ENCODE assay signal across 19 mouse cellular contexts in genomic region chr2:52315737-52316136, GRCm38 (mm10).
DNase-seq lines count a peak whose midpoint lies in the region; ATAC-seq and TF ChIP-seq lines count a peak whose summit lies in the region.
"Had no signal": no experiment of that assay in that cellular context is flagged by ENCODE, and none has a peak within 500 bp of the region (broad histone marks: within the 10 kb centered on the region; RNA-seq: fewer than 3 reads in every experiment).

No protein-coding gene starts in this region.

- no peak overlapping the region for H3K4me3 ChIP-seq in liver, embryonic 12.5 days
- no peak overlapping the region for H3K4me3 ChIP-seq in liver, embryonic 11.5 days (ENCODE audit: low read depth, low read length)
- no peak overlapping the region for H3K4me3 ChIP-seq in CH12.LX (replicated peaks in 1 of 3; ENCODE audit: low read depth in 2 of 3, low read length in 2 of 3, poor library complexity in 1 of 3)
- H3K4me3 ChIP-seq in hindbrain, embryonic 12.5 days = no peak overlapping the region
- H3K4me3 ChIP-seq: heart, embryonic 12.5 days; intestine, embryonic 15.5 days; layer of hippocampus, adult 2 months; limb, embryonic 13.5 days; myocyte had no signal

- TF ChIP-seq CTCF in CH12.LX (conservative IDR thresholded peaks at IDR 0.05 in 1 of 2, IDR thresholded peaks at IDR 0.05 in 1 of 2; ENCODE audit: low read depth in 2 of 2, low read length in 2 of 2) = no peak

- H3K9me3 ChIP-seq in liver, embryonic 12.5 days (replicated peaks) = no peaks in the 10 kb centered on the region
- no peaks in the 10 kb centered on the region for H3K9me3 ChIP-seq in liver, embryonic 11.5 days (ENCODE audit: control insufficient read depth, low read length)
- H3K9me3 ChIP-seq in CH12.LX (replicated peaks; ENCODE audit: low read length) = no peaks in the 10 kb centered on the region
- H3K9me3 ChIP-seq in hindbrain, embryonic 12.5 days (replicated peaks) = no peaks in the 10 kb centered on the region
- H3K9me3 ChIP-seq: heart, embryonic 12.5 days; intestine, embryonic 15.5 days; limb, embryonic 13.5 days had no signal

- ATAC-seq in liver, embryonic 12.5 days = 0 out of 2 replicates have a peak, but pooled peaks have one; percentile 35
- no peak for ATAC-seq in liver, embryonic 11.5 days (replicated peaks; ENCODE audit: low FRiP score)
- peak; percentile 64 for ATAC-seq in granulocyte monocyte progenitor cell, adult 5-6 weeks (replicated peaks; ENCODE audit: poor library complexity, severe bottlenecking)
- ATAC-seq in hindbrain, embryonic 12.5 days (ENCODE audit: low FRiP score) = no peak
- ATAC-seq: intestine, embryonic 15.5 days; liver, postnatal 0 days; Patski had no signal

- TF ChIP-seq RAD21 in CH12.LX (IDR thresholded peaks at IDR 0.05; ENCODE audit: low read depth, low read length) = no peak

- no peak for DNase-seq in liver, embryonic 11.5 days (ENCODE audit: low spot score)
- peak; percentile 55 for DNase-seq in CH12.LX (ENCODE audit: extremely low read depth)
- peak; percentile 59 for DNase-seq in naive thymus-derived CD4-positive, alpha-beta T cell, adult 2 months (ENCODE audit: low read depth)
- no peak for DNase-seq in natural killer cell, adult 2 months (ENCODE audit: low spot score in 2 of 2)
- DNase-seq: cerebellum, adult 11-12 months; cerebellum, postnatal 36 days; gastrocnemius, postnatal 36 days; heart, postnatal 4 days; liver, postnatal 0 days had no signal

- 9% methylated on average over 3 of the region's 3 CpGs for WGBS in liver, embryonic 12.5 days (ENCODE audit: insufficient replicate concordance)
- WGBS in liver, embryonic 11.5 days = 23% methylated on average over 3 of the region's 3 CpGs
- 84% methylated on average over 3 of the region's 3 CpGs for WGBS in hindbrain, embryonic 12.5 days

- H3K4me1 ChIP-seq in liver, embryonic 12.5 days = peaks cover 13% of the 10 kb centered on the region
- H3K4me1 ChIP-seq in liver, embryonic 11.5 days (replicated peaks; ENCODE audit: control insufficient read depth, insufficient read depth, low read length) = no peaks in the 10 kb centered on the region
- H3K4me1 ChIP-seq in CH12.LX (ENCODE audit: control insufficient read depth in 1 of 2, insufficient read depth in 2 of 2) = peaks cover 16 to 62% of the 10 kb centered on the region in 2 experiments
- H3K4me1 ChIP-seq in hindbrain, embryonic 12.5 days = no peaks in the 10 kb centered on the region
- H3K4me1 ChIP-seq: intestine, embryonic 15.5 days; limb, embryonic 13.5 days had no signal

- TF ChIP-seq EP300 in CH12.LX (IDR thresholded peaks at IDR 0.05; ENCODE audit: low read length) = no peak

- TF ChIP-seq POLR2A in CH12.LX (IDR thresholded peaks at IDR 0.05; ENCODE audit: low read depth, low read length) = no peak

- H3K27ac ChIP-seq in liver, embryonic 12.5 days = no peak overlapping the region
- no peak overlapping the region for H3K27ac ChIP-seq in liver, embryonic 11.5 days (ENCODE audit: low read depth, low read length)
- H3K27ac ChIP-seq in CH12.LX (ENCODE audit: insufficient read depth, low read depth) = peak overlapping the region; percentile 47
- no peak overlapping the region for H3K27ac ChIP-seq in hindbrain, embryonic 12.5 days
- H3K27ac ChIP-seq: intestine, embryonic 15.5 days; layer of hippocampus, adult 2 months; limb, embryonic 13.5 days; macrophage had no signal

- dilution Hi-C loops in CH12.LX (cut with MboI; ENCODE audit: extremely low pct_ligation_motif_present, extremely low pct_unique_long_range_greater_than_20kb, low sequenced_read_pairs) = no loop called here

- no peak overlapping the region for H3K9ac ChIP-seq in liver, embryonic 12.5 days
- H3K9ac ChIP-seq in liver, embryonic 11.5 days (ENCODE audit: low read depth, low read length) = no peak overlapping the region
- peak overlapping the region; percentile 57 for H3K9ac ChIP-seq in CH12.LX (ENCODE audit: insufficient read depth, low read depth)
- H3K9ac ChIP-seq in hindbrain, embryonic 12.5 days = no peak overlapping the region
- H3K9ac ChIP-seq: heart, embryonic 12.5 days; intestine, embryonic 15.5 days; limb, embryonic 13.5 days; liver, postnatal 0 days had no signal

- in situ Hi-C loops in CH12.LX (cut with MboI; ENCODE audit: low pct_ligation_motif_present, low pct_unique_long_range_greater_than_20kb, low sequenced_read_pairs) = loop anchor here (10.0 kb wide), 1 partner anchor 99 kb away; no protein-coding TSS in a partner anchor

- H3K36me3 ChIP-seq in liver, embryonic 12.5 days = no peaks in the 10 kb centered on the region
- H3K36me3 ChIP-seq in liver, embryonic 11.5 days (ENCODE audit: control insufficient read depth, insufficient read depth, low read length) = no peaks in the 10 kb centered on the region
- H3K36me3 ChIP-seq in CH12.LX (replicated peaks in 1 of 2; ENCODE audit: control insufficient read depth in 1 of 2, insufficient read depth in 1 of 2, low read length in 1 of 2) = no peaks in the 10 kb centered on the region
- H3K36me3 ChIP-seq in hindbrain, embryonic 12.5 days = no peaks in the 10 kb centered on the region
- H3K36me3 ChIP-seq: heart, embryonic 12.5 days; intestine, embryonic 15.5 days; limb, embryonic 13.5 days had no signal

- no peaks in the 10 kb centered on the region for H3K79me2 ChIP-seq in CH12.LX (replicated peaks; ENCODE audit: control insufficient read depth, extremely low read depth, insufficient read depth, poor library complexity, severe bottlenecking)

- peaks cover 4% of the 10 kb centered on the region; the same call in 1 of the 2 replicates for H3K27me3 ChIP-seq in liver, embryonic 12.5 days (replicated peaks)
- no peaks in the 10 kb centered on the region; the same call in 1 of the 2 replicates for H3K27me3 ChIP-seq in liver, embryonic 11.5 days (replicated peaks; ENCODE audit: control insufficient read depth, insufficient read depth, low read length)
- no peaks in the 10 kb centered on the region for H3K27me3 ChIP-seq in CH12.LX (replicated peaks)
- H3K27me3 ChIP-seq in hindbrain, embryonic 12.5 days = no peaks in the 10 kb centered on the region
- H3K27me3 ChIP-seq: heart, embryonic 12.5 days; intestine, embryonic 15.5 days; limb, embryonic 13.5 days; Patski had no signal

- no peak overlapping the region for H3K4me2 ChIP-seq in liver, embryonic 12.5 days
- no peak overlapping the region for H3K4me2 ChIP-seq in liver, embryonic 11.5 days
- peak overlapping the region; percentile 79 for H3K4me2 ChIP-seq in CH12.LX (ENCODE audit: insufficient read depth, low read depth, poor library complexity, severe bottlenecking)
- H3K4me2 ChIP-seq in hindbrain, embryonic 12.5 days (replicated peaks) = no peak overlapping the region
- H3K4me2 ChIP-seq: heart, embryonic 12.5 days; intestine, embryonic 15.5 days; limb, embryonic 13.5 days had no signal

TF ChIP-seq in CH12.LX, 34 proteins besides CTCF, POLR2A, EP300 and RAD21:
- TF ChIP-seq SMC3 (IDR thresholded peaks at IDR 0.05; ENCODE audit: low read depth, low read length) = no peak
- TF ChIP-seq USF1 (IDR thresholded peaks at IDR 0.05; ENCODE audit: low read depth, low read length) = no peak
- no peak for TF ChIP-seq KAT2A (IDR thresholded peaks at IDR 0.05; ENCODE audit: insufficient replicate concordance, low read length)
- TF ChIP-seq MAX (IDR thresholded peaks at IDR 0.05; ENCODE audit: low read length) = no peak
- TF ChIP-seq IRF4 (IDR thresholded peaks at IDR 0.05; ENCODE audit: low read depth, low read length) = no peak
- TF ChIP-seq SIN3A (IDR thresholded peaks at IDR 0.05; ENCODE audit: low read length) = no peak
- TF ChIP-seq GABPA (IDR thresholded peaks at IDR 0.05; ENCODE audit: insufficient replicate concordance, low read depth, low read length) = no peak
- no peak for TF ChIP-seq ZKSCAN1 (IDR thresholded peaks at IDR 0.05; ENCODE audit: borderline replicate concordance, low read depth, low read length)
- 0 out of 2 replicates have a peak, but pooled peaks have one; percentile 10 for TF ChIP-seq ELF1 (IDR thresholded peaks at IDR 0.05; ENCODE audit: low read depth, low read length)
- no peak for TF ChIP-seq JUND (conservative IDR thresholded peaks at IDR 0.05; ENCODE audit: low read depth, low read length)
- TF ChIP-seq MXI1 (IDR thresholded peaks at IDR 0.05; ENCODE audit: low read depth, low read length) = no peak
- no peak for TF ChIP-seq POLR2AphosphoS2 (IDR thresholded peaks at IDR 0.05; ENCODE audit: low read depth, low read length)
- TF ChIP-seq TBP (conservative IDR thresholded peaks at IDR 0.05; ENCODE audit: low read depth, low read length) = 0 out of 2 replicates have a peak, but pooled peaks have one; percentile 12
- TF ChIP-seq NELFE (IDR thresholded peaks at IDR 0.05; ENCODE audit: low read depth, low read length) = no peak
- no peak for TF ChIP-seq ZC3H11A (IDR thresholded peaks at IDR 0.05; ENCODE audit: low read depth, low read length)
- no peak for TF ChIP-seq E2F4 (IDR thresholded peaks at IDR 0.05; ENCODE audit: insufficient replicate concordance, low read depth, low read length)
- no peak for TF ChIP-seq ETS1 (conservative IDR thresholded peaks at IDR 0.05; ENCODE audit: low read depth, low read length)
- no peak for TF ChIP-seq MAFK (IDR thresholded peaks at IDR 0.05; ENCODE audit: insufficient replicate concordance, low read length)
- no peak for TF ChIP-seq MEF2A (IDR thresholded peaks at IDR 0.05; ENCODE audit: borderline replicate concordance, low read depth, low read length)
- peak; percentile 6; the same call in 1 of the 2 replicates for TF ChIP-seq CHD2 (IDR thresholded peaks at IDR 0.05; ENCODE audit: low read length)
- no peak for TF ChIP-seq UBTF (IDR thresholded peaks at IDR 0.05; ENCODE audit: low read depth, low read length)
- TF ChIP-seq ZMIZ1 (IDR thresholded peaks at IDR 0.05; ENCODE audit: low read depth, low read length) = no peak
TF ChIP-seq in CH12.LX: peak in this region for 3.

Comparison
In these comparisons a context has a peak if more than half of its experiments do, and no peak if none do; other contexts are left out.
1. ATAC-seq: peak in liver, embryonic 12.5 days (single experiment) and granulocyte monocyte progenitor cell, adult 5-6 weeks (single experiment); none in liver, embryonic 11.5 days (single experiment) and hindbrain, embryonic 12.5 days (single experiment).
2. DNase-seq: peak in CH12.LX (single experiment) and naive thymus-derived CD4-positive, alpha-beta T cell, adult 2 months (single experiment); none in liver, embryonic 11.5 days (single experiment) and natural killer cell, adult 2 months (0 of 2).